Mouse (Mus musculus) T-helper 1 cell (primary cell): ENCODE results near the gene Unc119b.
"Not testable (repeated sequence)": the region's sequence is repeated elsewhere in the genome, so short reads cannot be mapped to it uniquely, and the experiment has no call there.

Source experiments
- in situ Hi-C: fragments of 300-600 bp; cut with MboI, MseI; formaldehyde crosslinking; loops from one replicate; pipeline ENCODE4 v1.15.1; 2025; ENCODE audit warnings: high pct_unique_total_duplicates

The Unc119b gene

DNA sequence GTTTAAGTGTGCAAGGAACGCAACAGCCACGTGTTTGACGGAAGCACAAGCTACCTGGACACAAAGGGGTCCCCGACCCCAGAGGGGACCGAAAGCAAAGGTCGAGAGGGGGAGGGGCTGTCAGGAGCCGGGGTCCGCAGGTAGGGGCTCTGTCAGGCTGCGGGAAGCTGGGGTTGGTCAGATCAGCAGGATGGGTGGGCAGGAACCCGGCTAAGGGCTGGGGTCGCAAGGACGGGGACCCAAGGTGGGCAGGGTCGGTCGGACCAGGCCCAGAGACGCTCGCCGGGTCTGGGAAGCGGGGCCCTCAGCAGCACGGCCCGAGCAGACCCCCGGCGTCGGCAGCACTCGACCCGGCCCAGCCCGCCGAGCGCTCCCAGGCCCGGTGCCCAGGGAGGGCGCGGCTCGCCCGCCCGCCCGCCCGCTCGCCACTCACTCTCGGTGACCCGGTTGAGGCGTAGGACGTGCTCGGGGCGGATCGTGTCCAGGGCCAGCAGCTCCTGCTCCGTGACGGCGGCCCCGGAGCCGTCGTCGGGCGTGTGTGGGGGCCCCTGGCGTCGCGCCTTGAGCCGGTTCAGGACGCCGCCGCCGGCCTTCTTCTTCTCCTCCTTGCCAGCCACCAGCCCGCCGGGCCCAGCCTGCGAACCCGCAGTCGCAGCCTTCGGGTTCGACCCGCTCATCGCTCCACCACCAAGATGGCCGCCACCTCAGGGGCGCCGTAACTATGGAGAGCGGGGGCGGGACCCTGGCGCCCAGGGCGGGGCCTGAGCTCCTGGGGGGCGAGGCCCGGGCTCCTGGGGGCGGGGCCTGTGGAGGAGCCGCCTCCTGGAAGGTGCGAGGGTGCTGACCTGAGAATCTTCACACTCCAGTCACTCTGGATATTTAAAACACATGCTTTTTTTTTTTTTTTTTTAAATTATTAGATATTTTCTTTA is at the start of gene Unc119b:
Gene Unc119b, minus strand, starts transcription at position 742 of the 932 bp plus-strand sequence.
- in situ Hi-C loops: no loop called here

DNA sequence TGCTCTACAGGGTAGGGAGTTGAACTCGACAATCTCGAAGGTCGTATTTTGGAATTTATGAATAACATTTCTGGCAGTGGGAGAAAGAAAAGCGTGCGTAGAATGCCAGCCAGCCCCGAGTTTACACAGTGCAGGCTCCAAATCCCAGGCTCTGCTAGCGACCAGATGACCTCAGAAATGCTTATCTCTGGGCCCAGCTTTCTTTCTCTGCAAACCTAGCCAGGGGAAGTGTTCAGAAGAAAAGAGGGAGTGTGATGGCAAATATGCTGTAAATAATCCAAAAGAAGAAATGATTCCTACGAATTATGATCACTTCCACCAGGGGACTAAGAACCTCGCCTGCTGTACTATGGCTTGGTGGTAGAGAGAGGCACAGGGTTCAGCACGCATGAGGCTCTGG is 48.7 kb upstream of the Unc119b start:
- in situ Hi-C loops: no loop called here

DNA sequence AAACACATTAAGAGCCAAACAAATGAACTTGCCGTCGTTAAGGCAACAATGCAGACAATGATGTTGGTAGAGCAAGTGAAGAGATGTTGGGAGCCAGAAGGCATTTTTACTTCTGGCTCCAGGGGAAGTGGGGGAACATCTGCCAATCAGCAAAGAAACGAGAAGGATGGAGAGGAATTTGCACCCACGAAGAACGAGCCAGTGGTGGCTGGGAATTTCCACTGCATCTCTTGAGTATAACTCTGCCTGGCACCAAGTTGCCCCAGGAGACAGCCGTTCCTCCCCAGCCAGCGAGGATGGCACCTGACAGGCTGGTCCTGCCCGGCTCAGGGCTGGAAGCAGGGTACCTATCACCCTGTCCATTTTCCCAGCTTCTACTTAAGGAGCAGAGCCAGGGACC is 48.1 kb upstream of the Unc119b start:
- in situ Hi-C loops: no loop called here

DNA sequence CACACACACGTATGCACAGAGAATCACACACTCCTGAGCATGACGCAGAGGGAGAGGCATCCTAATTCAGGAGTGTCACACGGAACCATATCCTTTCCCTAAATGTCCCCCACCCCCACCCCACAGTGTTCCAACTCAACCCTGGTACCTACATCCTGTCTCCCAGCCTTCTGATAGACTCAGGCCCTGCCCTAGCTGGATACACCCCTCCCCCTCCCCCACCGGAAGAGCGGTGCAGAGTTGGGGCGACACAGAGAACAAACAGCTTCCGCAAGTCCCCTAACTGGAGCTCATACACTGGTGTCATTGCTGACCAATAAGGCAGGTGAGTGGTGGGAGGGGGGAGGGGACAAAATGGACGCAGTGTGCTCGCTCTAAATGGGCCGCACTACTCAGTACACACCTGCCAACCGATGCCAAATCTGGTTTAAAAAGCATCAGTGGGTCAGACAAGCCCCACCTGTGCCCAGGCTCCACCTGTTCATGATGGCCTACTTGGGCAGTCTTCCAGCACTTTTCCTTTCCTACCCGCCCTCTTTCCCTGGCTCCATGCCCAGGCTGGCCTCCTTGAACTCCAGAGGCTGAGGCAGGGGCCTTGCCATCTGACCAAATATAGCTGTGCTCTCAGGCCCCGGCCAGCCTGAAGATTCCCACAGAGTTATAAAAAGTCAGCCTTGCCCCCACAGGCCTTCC is 46.6 kb upstream of the Unc119b start:
- in situ Hi-C loops: no loop called here

DNA sequence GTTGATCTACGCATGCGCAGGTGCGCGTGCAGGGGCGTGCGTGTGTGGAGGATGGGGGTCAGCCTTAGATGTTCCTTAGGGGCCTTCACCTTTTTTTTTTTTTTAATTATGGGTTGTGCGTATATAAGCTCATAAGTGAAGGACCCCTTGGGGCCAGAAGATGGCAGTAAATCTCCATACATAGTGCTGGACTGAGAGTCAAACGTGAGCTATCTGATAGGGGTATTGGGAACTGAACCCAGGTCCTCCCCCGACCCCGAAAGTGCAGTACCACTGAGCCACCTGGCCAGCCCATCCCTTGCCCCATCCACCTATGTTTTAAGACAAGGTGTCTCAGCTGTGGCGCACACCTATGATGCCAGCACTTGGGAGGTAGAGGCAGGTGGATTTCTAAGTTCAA is 44.8 kb upstream of the Unc119b start:
- in situ Hi-C loops: no loop called here

DNA sequence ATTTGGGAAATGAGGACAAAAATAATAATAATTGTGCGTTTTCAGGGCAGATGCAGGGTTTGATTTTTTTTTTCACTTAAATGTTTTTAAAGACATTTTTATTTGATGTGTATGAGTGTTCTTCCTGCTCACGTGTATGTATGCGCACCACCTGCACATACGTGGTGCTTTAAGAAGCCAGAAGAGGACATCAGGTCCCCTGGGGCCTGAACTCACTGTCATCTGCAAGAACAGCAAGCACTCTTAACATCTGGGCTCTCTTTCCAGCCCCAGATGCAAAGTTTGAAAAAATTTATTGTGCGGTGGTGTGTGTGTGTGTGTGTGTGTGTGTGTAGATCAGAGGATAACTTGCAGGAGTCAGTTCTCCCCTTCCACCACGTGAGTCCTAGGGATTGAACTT is 43.1 kb upstream of the Unc119b start:
- in situ Hi-C loops: no loop called here

DNA sequence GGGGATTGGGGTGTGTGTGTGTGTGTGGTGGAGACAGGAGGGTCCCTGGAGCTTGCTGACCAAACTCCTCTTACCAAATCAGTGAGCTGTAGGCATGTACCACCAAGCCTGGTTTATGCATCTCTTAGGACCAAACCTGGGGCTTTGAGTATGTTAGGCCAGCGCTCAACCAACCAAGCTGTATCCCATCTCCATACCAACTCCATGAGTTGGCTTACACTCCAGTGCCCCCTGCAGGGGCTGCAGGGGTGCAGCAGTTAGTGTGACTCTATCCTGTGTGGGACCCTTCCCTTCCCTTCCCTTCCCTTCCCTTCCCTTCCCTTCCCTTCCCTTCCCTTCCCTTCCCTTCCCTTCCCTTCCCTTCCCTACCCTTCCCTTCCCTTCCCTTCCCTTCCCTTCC is 39.8 kb upstream of the Unc119b start:
- in situ Hi-C loops: no loop called here

DNA sequence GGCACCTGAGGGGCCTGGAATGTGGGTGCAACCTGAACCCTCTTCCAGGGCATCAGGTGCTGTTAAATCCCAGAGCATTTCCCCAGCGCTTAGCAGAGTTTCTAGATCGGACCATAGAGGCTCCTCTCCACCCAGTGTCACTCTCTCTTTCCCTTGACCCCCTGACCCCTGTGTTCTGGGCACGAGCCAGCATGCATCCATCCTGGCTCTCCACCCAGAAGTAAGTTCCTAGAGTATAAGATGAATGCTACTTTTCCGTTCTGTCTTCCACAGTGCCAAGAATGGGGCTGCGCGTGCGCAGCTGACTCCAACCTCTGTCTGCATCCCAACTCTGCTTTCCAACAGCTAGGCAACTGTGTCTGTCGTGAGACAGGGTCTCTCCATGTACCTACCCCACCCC is 35.4 kb upstream of the Unc119b start:
- in situ Hi-C loops: no loop called here

DNA sequence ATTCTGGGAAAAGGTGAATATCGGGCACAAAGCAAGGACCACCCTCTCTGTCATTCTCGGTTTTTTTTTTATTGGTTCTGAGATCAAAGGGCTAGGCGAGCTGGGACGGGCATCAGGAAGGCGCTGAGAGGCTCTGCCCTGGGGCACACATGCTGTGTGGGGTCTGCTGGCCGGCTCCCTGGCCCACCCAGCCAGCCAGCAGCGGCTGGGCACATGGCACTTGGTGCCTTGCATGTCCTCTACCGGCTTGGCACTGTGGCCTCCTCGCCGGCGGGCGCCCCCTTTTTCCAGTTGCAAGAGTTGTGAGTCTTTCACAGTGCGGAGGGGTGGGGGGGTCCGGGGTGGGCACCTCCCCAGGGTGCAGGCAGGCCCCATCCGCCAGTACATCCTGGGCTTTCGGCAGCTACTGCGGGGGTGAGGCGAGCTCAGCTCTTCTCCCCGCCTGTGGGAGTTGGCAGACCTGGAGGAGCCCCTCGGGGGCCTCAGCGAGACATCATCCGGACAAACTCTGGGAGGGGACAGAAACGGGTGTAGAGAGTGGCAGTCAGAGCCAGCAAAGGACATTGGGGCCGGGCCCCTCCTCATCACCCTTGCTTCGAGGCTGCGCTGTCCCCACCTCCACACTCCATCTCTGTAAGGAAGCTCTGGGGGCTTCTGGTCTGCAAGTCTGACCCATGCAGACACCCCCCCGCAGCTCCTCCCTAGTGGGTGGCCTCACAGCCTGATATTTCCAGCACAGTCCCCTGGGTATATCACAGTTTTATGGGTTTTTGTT is 34.1 kb upstream of the Unc119b start:
- in situ Hi-C loops: no loop called here

DNA sequence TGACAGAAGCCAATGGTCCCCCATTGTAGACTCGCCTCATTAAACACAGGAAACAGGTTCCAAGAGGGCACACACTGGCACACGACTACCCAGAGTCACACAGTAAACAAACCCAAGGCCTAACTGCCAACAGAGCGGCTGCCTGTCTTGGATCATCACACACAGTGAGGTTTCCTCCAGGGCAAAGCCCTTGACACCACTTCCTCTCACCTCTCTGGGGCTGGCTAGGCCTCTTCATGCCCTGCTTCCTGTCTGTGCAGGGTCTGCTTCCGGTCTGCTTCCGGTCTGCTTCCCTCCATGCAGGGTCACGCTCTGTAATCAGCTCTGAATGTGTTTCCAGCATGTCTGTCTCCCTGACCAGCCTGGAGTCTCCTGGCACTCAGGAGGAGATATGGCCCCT is 32.6 kb upstream of the Unc119b start:
- in situ Hi-C loops: no loop called here

DNA sequence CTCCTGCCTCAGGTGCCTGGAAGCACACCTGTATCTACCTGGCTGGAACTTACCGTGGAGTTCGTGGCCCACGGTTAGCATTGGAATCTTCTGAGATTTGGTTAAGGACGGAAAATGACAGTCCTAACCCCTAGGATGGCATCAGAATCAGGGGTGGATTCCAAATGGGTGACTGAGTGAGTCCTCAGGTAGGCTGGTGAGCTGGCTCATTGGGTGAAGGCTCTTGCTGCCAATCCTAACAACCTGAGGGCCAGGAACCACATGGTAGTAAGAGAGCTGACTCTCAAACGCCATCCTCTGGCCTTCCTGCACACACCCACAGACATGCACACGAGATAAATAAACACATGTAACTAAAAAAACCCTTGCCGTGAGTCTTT is 32.0 kb upstream of the Unc119b start:
- in situ Hi-C loops: no loop called here

DNA sequence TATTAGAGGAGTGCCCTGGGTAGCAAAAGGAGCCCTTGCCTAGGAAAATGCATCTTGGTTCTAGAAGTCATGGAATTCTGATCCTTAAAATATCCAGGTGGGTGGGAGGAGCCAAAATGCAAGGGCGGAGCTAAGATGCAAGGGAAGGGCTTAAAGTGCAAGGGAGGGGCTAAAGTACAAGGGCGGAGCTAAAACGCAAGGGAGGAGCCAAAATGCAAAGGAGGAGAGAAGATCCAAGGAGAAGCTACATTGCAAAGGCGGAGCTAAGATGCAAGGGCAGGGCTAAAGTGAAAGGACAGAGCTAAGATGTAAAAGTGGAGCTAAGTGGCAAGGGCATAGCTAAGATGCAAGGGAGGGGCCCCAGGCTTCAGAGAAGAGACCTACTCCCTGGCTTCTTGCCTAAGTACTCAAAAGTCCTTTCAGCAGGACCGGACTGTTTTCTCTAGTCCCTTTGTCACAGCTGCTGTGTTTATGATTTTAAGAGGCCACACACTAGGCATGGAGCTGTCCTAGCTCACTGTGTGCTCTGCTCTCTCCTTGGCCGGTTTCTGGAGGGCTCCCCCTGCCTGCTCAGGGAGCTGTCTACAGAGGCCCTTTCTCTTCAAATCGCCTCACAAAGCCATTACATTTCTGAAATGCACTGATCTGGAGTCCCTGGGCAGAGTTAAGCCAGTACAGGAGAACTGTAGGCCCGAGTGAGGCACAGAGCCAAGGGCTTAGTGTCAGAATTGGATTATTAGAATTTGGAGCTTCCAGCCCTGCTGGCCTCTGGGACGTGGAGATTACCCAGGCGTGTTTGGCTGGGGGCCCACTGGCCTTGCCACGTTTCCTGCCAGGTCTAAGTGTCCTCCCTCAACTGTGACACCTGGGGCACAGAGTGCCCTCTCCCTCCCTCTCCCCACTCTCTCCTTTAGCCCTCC is 31.4 kb upstream of the Unc119b start:
- in situ Hi-C loops: no loop called here

DNA sequence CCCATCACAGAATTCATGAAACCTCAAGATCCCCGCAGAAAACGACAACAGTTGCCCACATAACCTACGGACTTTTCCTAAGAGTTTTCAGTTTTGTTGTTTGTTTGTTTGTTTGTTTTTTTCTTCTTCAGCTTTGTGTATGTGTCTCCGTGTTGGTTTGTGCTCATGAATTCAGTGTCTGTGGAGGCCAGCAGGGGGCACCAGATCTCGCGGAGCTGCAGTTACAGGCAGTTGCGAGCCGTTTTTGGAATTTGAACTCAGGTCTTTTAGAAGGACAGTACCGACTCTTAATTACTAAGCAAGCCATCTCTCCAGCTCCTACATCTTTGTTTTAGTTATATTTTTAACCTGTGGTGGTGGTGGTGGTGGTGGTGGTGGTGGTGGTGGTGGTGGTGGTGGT is 30.6 kb upstream of the Unc119b start:
- in situ Hi-C loops: no loop called here

DNA sequence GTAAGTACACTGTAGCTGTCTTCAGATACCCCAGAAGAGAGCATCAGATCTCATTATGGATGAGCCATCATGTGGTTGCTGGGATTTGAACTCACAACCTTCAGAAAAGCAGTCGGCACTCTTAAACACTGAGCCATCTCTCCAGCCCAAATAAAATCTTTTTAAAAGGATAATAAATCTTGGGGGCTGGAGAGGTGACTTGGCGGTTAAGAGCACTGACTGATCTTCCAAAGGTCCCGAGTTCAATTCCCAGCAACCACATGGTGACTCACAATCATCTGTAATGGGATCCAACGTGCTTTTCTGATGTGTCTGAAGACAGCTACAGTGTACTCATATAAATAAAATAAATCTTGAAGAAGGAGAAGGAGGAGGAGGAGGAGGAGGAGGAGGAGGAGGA is 29.7 kb upstream of the Unc119b start:
- in situ Hi-C loops: not testable (repeated sequence)

DNA sequence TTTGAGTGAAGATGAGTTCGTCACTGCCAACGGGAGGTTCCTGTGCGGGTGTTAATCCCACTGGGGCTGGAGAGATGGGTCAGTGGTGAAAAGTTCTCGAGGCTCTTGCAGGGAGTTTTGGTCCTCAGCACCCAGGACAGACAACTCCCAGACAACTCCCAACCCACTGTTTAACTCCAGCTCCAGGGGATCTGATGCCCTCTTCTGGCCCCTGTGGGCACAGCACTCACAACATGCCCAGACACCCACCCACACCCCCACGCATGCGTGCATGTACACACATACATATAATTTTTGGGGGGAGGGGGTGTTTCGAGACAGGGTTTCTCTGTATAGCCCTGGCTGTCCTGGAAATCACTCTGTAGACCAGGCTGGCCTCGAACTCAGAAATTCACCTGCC is 28.8 kb upstream of the Unc119b start:
- in situ Hi-C loops: no loop called here

DNA sequence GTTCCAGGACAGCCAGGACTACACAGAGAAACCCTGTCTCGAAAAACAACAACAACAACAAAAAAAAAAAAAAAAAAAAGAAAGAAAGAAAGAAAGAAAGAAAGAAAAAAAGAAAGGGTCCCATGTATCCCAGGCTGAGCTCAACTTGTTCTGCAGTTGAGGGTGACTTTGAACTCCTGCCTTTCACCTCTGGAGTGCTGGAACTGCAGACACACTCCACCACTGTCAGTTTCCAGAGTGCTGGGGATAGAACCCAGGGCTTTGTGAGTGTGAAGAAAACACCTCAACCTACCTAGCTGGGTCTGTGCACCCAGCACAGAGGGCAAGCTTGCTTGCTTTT is 27.1 kb upstream of the Unc119b start:
- in situ Hi-C loops: not testable (repeated sequence)

DNA sequence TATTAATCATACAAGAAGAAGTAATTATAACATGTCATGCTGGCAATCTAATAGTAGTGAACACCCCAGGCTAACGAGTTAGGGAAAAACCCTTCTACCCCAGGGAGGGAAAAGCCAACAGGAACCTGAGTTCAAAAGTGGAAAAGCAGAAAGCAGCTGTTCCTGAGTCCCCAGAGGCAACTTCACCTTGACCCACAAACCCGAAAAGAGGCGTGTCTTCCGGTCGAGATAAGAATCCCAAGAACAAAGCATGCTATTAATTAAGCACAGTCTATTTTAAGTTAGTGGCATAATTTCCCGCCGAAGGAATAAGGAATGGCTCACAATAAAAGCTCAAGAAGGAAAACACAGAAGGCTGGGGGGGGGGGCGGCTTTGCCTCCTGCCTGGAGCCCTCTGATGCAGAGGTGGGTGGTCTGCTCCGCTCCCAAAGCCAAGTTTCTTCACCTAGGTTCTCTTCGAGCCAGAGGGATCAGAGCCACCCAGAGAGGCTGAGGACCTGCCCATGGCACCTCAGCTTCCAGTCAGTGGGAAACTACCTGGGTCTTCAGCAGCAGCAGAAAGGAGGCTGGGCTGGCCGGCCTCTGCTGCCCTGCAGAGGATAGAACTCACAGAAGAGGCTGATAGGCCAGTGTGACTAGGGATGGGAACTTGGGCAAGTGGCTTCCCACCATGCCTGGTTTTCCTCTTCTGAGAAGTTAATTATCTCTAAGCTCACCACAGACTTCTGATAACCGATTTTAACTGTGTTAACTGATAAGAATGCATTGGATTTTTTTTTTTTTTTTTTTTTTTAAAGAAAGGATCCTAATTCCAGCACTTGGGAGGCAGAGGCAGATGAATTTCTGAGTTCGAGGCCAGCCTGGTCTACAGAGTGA is 26.5 kb upstream of the Unc119b start:
- in situ Hi-C loops: no loop called here

DNA sequence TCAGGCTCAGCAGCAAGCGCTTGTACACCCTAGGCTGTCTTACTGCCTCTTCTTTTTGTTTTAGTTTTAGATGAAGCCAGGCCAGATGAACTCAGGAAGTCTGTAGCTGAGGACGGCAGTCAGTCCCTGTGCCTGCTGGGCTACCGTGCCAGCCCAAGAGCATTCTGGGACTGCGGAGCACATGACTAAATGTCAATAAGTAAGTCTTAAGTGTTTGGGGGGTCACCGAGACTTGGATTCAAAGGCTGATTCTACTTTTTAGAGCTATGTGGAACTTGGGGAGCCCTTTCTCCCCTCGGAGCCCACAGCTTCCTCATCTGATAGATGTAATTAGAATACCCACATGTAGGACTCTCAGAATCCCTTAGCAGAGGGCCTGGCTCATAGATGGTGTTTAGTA is 25.9 kb upstream of the Unc119b start:
- in situ Hi-C loops: no loop called here

DNA sequence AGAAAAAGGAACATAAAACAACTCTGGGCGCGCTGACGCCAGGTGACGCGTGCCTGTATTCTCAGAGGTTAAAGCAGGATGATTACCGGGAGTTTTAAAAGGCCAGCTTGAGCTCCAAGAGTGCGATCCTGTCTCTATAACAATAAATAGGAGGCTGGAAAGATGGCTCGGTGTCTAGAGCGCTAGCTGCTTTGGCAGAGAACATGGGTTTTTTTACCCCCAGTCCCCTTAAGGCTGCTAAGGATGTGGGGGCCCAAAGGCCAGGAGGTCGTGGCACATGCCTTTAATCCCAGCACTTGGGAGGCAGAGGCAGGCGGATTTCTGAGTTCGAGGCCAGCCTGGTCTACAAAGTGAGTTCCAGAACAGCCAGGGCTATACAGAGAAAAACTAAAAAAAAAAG is 24.4 kb upstream of the Unc119b start:
- in situ Hi-C loops: no loop called here
